Mouse (Mus musculus) erythroid progenitor cell, adult 5-6 weeks (primary cell): ENCODE data around the gene Arhgap31. TPM values are rescaled to one million over a fixed set of nuclear protein-coding genes. Genes with fewer than 3 reads are reported as not detected.

Source experiments
- ATAC-seq: replicated peaks from 2 replicates; pipeline ENCODE4 v1.8.0; 2016; ENCODE audit warnings: moderate number of reproducible peaks, mild to moderate bottlenecking, moderate TSS enrichment, inconsistent platforms; ENCODE audit not compliant: poor library complexity, low FRiP score, severe bottlenecking
- total RNA-seq, 2 experiments: library from RNA; stranded (forward) in 1 of 2; stranded (reverse) in 1 of 2; fragments of 150-400 nt in 1 of 2; fragments of 186-747, 209-891 nt in 1 of 2; gene quantifications; 2 replicates each; pipeline versions ENCODE4 v1.2.3 to v1.2.4; 2015 to 2017; ENCODE audit warnings: low replicate concordance in 2 of 2

Gene Arhgap31
- total RNA-seq, 2 experiments from 2014 or later = 0.83 to 5.0 TPM

DNA sequence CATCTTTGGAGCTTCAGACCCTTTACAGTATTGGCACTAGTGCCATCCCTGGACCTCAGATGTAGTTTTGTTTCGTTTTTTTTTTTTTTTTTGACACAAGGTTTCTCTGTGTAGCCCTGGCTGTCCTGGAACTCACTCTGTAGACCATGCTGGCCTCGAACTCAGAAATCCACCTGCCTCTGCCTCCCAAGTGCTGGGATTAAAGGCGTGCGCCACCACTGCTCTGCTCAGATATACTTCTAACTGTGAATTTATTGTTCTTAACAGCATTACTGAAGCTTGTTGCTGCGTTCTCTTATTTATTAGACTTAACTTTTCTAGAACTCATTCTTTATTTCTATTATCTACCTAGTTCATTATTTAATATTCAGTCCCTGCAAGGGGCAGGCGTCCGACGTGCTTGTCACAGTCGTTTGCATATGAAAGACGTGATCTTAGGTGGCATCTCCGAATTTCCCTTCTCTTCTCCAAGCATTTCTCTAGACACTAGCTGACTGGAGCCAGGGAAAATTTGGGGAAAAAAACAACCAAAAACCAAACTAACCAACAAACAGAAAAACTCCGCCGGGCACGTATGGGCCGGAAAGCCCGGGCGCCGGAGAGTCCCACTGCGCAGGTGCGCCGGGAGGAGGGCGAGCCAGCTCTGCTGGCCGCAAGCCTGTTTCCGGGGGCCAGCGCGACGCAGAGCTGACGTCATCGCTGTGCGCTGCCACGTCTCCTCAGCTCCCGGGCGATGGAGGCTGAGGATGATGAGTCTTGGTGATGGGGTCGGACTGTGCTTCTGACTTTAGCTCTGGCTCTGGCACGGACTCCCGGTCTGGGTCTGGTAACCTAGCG, 150.7 kb downstream of the Arhgap31 start:
- peak; percentile 97 for ATAC-seq

DNA sequence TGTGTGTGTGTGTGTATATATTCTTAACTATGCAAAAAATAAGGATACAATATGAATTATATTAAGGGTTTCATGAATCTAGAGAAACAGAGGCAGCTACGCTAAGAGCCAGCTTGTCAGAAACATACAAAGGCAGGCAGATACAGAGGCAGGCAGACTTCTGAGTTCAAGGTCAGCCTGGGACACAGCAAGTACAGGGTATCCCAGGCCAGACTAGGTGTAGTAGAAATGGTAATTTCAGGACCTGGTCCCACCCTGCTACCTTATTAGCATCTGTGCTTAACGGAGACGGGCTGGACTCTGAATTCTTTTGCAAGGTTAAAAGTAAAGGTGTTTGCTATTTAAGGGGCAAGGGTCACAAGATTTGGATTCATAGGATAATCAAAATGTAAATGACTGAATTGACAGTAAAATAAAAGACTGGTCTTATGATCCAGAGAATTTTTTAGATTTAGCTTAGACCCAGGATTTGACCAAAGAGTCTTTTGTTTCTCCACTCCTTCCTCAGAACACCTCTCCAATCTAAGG, 154.8 kb downstream of the Arhgap31 start, which contains the start of gene Tmem39a:
Gene Tmem39a (plus strand): TSS at position 478 of the 528 bp plus-strand sequence.
- no peak for ATAC-seq

DNA sequence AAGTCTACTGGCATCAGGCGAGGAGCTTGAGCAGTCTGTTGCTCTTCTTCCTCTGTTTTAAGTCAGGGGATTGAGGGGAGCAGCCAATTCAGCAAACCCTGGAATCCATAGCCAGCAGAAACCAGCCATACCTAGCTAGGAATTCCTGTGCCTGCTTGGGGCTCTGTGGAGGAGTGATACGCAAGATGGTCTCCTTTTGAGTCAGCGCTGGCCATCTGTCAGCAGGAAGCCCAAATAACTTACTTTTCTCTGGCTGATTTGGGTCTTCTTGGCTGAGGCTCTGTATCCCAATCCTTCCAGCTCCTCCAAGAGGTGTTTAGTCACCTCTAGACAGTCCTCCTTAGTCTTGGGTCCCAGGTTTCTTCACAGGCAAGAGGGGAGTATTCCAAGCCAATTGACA, 157.1 kb downstream of the Arhgap31 start:
- ATAC-seq = no peak

DNA sequence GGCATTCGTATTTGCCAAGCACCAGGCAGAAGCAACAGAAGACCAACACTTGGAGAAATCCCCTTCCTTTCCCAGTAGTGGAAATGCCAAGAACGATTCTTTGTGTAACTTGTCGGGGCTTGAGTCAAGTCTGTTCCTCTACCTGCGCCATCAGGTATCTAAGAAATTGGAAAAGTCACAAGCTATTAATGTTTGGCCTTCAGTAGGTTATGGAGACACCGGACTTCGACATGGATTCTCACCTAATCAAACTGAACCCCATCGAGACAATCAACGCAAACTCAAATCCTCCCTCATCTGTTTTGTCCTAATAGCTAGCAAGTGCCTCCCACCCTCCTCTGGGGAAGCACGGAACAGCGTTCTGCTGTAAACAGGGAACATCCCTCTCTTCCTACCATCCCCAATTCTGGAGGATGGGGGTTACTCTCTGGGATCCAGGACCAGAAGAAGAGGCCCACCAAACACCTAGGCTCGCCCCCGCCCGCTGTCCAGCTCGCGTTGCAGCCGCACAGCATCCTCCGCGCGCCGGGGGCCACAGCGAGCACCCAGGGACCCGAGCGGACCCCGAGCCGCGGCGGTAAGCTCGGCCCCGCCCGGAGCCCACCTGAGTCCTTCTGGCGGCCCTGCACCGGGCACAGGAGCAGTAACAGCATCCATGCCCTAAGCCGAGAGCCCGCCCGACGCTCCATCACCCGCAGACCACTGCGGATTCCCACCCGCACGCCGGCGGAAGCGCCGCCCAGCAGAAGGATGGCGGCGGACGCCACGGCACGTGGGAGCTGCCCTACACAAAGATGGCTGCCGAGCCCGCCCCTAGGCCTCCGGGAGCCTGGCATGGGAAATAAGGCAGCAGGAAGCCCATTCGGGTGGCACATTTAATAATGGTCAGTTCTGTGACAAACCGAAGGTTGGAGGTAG, 163.3 kb downstream of the Arhgap31 start, which contains the start of gene Poglut1:
Gene Poglut1 (minus strand): TSS at position 780 of the 918 bp plus-strand sequence.
- peak; percentile 85 for ATAC-seq

Other genes starting within 250 kb of the Arhgap31 start
- 4.0 and 7.5 TPM in 2 replicates for gene Timmdc1, start 190.6 kb downstream of the Arhgap31 start, total RNA-seq (2015; ENCODE audit: low replicate concordance)
- gene Timmdc1, start 190.6 kb downstream of the Arhgap31 start, total RNA-seq (2017; ENCODE audit: low replicate concordance) = 5.5 and 14.8 TPM in 2 replicates
- gene Poglut1, start 163.0 kb downstream of the Arhgap31 start, total RNA-seq (2015; ENCODE audit: low replicate concordance) = 2.9 and 10.8 TPM in 2 replicates
- 5.3 TPM in 1 of 2 replicates, not detected in the other for gene Poglut1, start 163.0 kb downstream of the Arhgap31 start, total RNA-seq (2017; ENCODE audit: low replicate concordance)
- 28.5 and 33.9 TPM in 2 replicates for gene Tmem39a, start 154.6 kb downstream of the Arhgap31 start, total RNA-seq (2015; ENCODE audit: low replicate concordance)
- gene Tmem39a, start 154.6 kb downstream of the Arhgap31 start, total RNA-seq (2017; ENCODE audit: low replicate concordance) = 5.3 and 16.8 TPM in 2 replicates
- gene B4galt4, start 29.0 kb upstream of the Arhgap31 start, total RNA-seq (2015; ENCODE audit: low replicate concordance) = 4.3 and 8.8 TPM in 2 replicates
- 2.2 and 6.7 TPM in 2 replicates for gene B4galt4, start 29.0 kb upstream of the Arhgap31 start, total RNA-seq (2017; ENCODE audit: low replicate concordance)
- not detected in 2 replicates for gene Upk1b, start 87.1 kb upstream of the Arhgap31 start, total RNA-seq (2015; ENCODE audit: low replicate concordance)
- not detected in 2 replicates for gene Upk1b, start 87.1 kb upstream of the Arhgap31 start, total RNA-seq (2017; ENCODE audit: low replicate concordance)
- not detected in 2 replicates for gene 4930435E12Rik, start 115.5 kb upstream of the Arhgap31 start, total RNA-seq (2015; ENCODE audit: low replicate concordance)
- not detected in 2 replicates for gene 4930435E12Rik, start 115.5 kb upstream of the Arhgap31 start, total RNA-seq (2017; ENCODE audit: low replicate concordance)
- gene Igsf11, start 179.4 kb upstream of the Arhgap31 start, total RNA-seq (2015; ENCODE audit: low replicate concordance) = not detected in 2 replicates
- gene Igsf11, start 179.4 kb upstream of the Arhgap31 start, total RNA-seq (2017; ENCODE audit: low replicate concordance) = not detected in 2 replicates